Mouse (Mus musculus) mammary gland, adult 2 months (tissue): ENCODE results near the gene Traf1. TPM values are rescaled to one million over a fixed set of nuclear protein-coding genes. Genes with fewer than 3 reads are reported as not detected.

Experiments
- polyA plus RNA-seq: library from polyadenylated mRNA; depleted of rRNA; stranded (reverse); fragments of >200 nt; gene quantifications from 2 replicates; pipeline ENCODE4 v1.2.3, GENCODE M21; 2012; ENCODE audit warnings: low replicate concordance; rRNA removed

The Traf1 gene
- 42.6 and 50.3 TPM in 2 replicates for polyA plus RNA-seq

DNA sequence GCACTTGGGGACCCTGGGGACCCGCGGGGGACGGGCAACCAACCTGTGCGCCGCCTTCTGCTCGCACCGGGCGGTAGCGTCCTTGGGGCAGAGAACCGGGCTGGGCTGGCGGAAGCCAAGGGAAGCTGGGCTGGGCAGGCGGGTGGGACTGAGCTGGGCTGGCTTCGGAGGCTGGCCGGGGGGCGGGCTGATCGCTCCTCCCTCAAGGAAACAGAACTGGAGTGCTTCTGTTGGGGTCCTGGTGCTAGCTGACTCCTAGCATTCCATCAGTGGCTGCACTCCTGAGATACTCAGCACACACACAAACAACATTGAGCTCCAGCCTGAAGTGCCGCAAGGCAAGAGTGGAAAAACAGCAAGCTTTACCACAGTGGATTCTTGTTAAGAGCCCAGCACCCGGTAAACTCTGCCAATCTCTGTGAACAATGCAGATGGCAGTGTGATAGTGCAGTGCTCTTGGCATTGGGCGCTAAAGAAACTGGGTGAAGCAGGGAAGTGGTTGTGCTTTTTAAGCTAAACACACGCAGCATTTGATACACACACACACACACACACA, at the start of gene Traf1:
Gene Traf1, minus strand, starts transcription at position 292 of the 556 bp plus-strand sequence.

DNA sequence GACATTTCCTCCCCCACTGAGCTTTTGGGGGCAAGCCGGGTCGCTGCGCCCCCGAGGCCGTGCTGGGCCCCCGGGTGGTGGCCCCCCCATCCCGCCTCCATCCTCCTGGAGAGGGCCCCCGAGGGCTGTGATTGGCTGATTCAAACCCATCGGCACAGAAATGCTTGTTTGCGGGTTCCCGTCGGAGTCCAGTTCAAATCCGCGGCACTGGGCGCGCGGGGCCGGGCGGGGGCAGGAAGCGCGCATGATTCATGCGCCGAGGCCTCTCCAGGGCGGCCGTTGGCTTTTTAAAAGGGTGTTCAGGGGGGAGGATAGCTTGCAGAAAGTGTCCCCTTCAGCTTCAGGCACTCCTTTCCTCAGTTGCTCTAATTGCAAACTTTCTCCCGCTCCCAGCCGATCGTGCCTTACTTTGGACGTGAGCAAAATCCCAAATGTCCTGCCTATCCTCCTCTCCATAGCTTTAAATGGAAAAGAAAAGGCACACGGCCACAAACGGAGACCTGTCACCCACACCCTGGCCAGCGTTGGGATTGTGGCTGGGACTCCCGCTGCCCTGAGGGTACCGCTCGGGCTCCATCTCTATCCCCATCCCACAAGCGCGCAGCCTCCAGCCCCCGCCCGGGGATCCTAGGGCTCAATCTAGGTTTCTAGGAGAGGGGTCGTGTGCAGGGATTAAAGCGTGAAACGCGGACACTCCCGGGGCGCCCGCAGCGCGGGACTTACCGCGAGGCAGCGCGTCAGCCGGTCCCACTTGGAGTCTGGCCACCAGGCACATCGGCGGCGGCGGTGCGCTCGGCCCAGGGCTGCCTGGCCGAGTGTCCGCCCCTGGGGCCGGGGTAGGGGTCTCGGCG, 48.1 kb downstream of the Traf1 start, which contains the start of gene Phf19:
Gene Phf19, minus strand, starts transcription at position 809 of the 851 bp plus-strand sequence.

Other genes starting within 250 kb of the Traf1 start
- 13.0 and 16.7 TPM in 2 replicates for gene Gapvd1, start 206.5 kb downstream of the Traf1 start, polyA plus RNA-seq
- gene Hspa5, start 189.8 kb downstream of the Traf1 start, polyA plus RNA-seq = 192 and 526 TPM in 2 replicates
- 27.0 and 31.9 TPM in 2 replicates for gene Rabepk, start 161.9 kb downstream of the Traf1 start, polyA plus RNA-seq
- 39.4 and 47.5 TPM in 2 replicates for gene Fbxw2, start 135.5 kb downstream of the Traf1 start, polyA plus RNA-seq
- not detected in 2 replicates for gene Gm34653, start 128.8 kb downstream of the Traf1 start, polyA plus RNA-seq
- 14.7 and 27.9 TPM in 2 replicates for gene Cutal, start 87.4 kb downstream of the Traf1 start, polyA plus RNA-seq
- 7.9 and 19.2 TPM in 2 replicates for gene Psmd5, start 86.8 kb downstream of the Traf1 start, polyA plus RNA-seq
- gene Phf19, start 47.7 kb downstream of the Traf1 start, polyA plus RNA-seq = 2.3 and 2.4 TPM in 2 replicates
- 7.1 and 9.3 TPM in 2 replicates for gene Hc, start 99.7 kb upstream of the Traf1 start, polyA plus RNA-seq
- 0.20 and 0.49 TPM in 2 replicates for gene AI182371, start 139.8 kb upstream of the Traf1 start, polyA plus RNA-seq
- 12.0 and 22.3 TPM in 2 replicates for gene Cntrl, start 147.7 kb upstream of the Traf1 start, polyA plus RNA-seq
- gene Rab14, start 239.3 kb upstream of the Traf1 start, polyA plus RNA-seq = 50.0 and 508 TPM in 2 replicates